Mouse (Mus musculus): ENCODE measurements around the gene Ikzf1. TPM values are rescaled to one million over a fixed set of nuclear protein-coding genes. Genes with fewer than 3 reads are reported as not detected.

The Ikzf1 gene
- total and polyA plus RNA-seq, 2 experiments from 2014 or later: 0.19 to 1.0 TPM

DNA sequence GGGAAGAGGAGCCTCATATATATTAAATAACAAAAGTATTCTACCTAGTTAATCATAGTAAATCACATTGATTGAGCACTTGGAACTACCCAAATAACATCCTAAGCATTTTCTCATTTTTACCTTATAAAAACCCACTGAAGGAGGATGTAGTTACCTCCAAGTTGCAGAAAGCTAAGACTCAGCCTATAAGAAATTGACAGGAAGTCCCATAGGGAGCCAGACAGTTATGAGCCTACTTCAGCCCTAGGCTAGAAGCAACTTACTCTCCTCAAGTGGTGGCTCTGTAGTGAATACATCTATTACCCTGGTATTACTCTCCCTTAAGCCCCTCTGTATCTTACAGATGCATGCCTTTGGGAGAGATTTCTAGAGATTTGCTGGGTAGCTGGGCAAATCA, 19.0 kb downstream of the Ikzf1 start:
- TF ChIP-seq EP300 (IDR thresholded peaks at IDR 0.05; ENCODE audit: low read depth) (no peak), CTCF (IDR thresholded peaks at IDR 0.05; ENCODE audit: low read depth) (no peak)
- Histone ChIP-seq H3K27ac (ENCODE audit: low read depth) (no peak overlapping the region), H3K4me1 (ENCODE audit: control insufficient read depth, insufficient read depth) (no peaks in the 10 kb centered on the region), H3K4me2 (ENCODE audit: low read depth, low read length) (no peak overlapping the region), H3K36me3 (replicated peaks; ENCODE audit: control insufficient read depth, insufficient read depth, low read length) (no peaks in the 10 kb centered on the region), H3K4me3 (ENCODE audit: low read depth, low read length) (no peak overlapping the region), H3K9me3 (replicated peaks; ENCODE audit: control insufficient read depth, low read length) (no peaks in the 10 kb centered on the region), H3K27me3 (ENCODE audit: control insufficient read depth, insufficient read depth, low read length) (no peaks in the 10 kb centered on the region), H3K9ac (replicated peaks; ENCODE audit: low read depth, low read length) (no peak overlapping the region)
- no peak for DNase-seq (ENCODE audit: low spot score)
- no peak for ATAC-seq (ENCODE audit: insufficient read depth, low read depth)

DNA sequence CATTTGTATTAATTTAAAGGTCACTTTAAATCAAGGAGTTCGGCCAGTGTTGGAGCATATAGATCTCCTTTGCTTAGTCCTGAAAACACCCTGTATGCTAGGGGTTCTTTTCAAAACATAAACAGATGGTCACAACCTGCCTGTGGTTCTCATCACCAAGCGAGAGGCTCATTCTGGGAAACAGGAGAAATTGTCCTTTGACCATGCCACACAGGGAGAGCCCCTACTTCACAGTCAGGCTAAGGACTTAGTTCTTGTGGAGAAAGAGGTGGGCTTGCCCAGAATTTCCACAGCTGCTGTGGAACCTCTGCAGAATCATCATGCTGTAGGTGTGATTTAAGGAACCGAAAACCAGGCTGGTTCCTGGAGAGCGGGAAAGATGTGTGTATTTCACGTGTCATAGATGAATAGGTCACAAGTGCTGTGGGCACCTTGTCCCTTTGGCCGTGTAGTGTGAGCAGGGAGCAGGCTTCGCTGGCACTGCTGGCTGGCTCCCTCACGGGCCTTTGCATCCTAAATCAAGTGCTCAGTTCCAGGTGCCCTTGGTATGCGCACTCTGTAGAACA, 23.4 kb downstream of the Ikzf1 start:
- Histone ChIP-seq H3K4me2 (ENCODE audit: low read depth, low read length) (no peak overlapping the region), H3K9ac (replicated peaks; ENCODE audit: low read depth, low read length) (no peak overlapping the region), H3K27me3 (ENCODE audit: control insufficient read depth, insufficient read depth, low read length) (no peaks in the 10 kb centered on the region), H3K4me1 (ENCODE audit: control insufficient read depth, insufficient read depth) (no peaks in the 10 kb centered on the region), H3K4me3 (ENCODE audit: low read depth, low read length) (no peak overlapping the region), H3K36me3 (replicated peaks; ENCODE audit: control insufficient read depth, insufficient read depth, low read length) (no peaks in the 10 kb centered on the region), H3K27ac (ENCODE audit: low read depth) (no peak overlapping the region), H3K9me3 (replicated peaks; ENCODE audit: control insufficient read depth, low read length) (no peaks in the 10 kb centered on the region)
- DNase-seq (ENCODE audit: low spot score) (no peak), ATAC-seq (ENCODE audit: insufficient read depth, low read depth) (no peak)
- no peak for TF ChIP-seq EP300 (IDR thresholded peaks at IDR 0.05; ENCODE audit: low read depth)
- no peak for TF ChIP-seq CTCF (IDR thresholded peaks at IDR 0.05; ENCODE audit: low read depth)
- 76% methylated on average over 9 of the region's 9 CpGs for WGBS

DNA sequence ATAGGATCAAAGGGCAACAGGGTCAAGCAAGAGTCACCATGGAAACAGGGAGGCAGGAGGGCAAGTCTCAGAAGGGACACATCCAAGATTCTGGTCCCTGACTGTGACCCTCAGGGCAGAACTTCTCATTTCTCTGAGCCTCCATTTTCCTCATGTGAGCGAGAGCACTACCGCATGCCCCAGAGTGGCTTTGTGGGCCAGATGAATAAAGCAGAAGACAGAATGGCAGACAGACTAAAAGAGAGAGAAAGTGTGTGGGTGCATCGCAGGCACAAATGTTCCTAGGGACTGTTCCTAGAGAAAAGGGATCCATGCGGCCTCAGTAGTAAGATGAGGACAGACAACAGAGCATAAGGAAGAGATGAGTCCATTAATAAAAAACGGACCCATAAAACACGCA, 24.5 kb downstream of the Ikzf1 start:
- H3K36me3 ChIP-seq (replicated peaks; ENCODE audit: control insufficient read depth, insufficient read depth, low read length): no peaks in the 10 kb centered on the region
- no peaks in the 10 kb centered on the region for H3K9me3 ChIP-seq (replicated peaks; ENCODE audit: control insufficient read depth, low read length)
- ATAC-seq (ENCODE audit: insufficient read depth, low read depth) (no peak), DNase-seq (ENCODE audit: low spot score) (no peak)
- no peak overlapping the region for H3K4me2 ChIP-seq (ENCODE audit: low read depth, low read length)
- no peak overlapping the region for H3K9ac ChIP-seq (replicated peaks; ENCODE audit: low read depth, low read length)
- no peaks in the 10 kb centered on the region for H3K4me1 ChIP-seq (ENCODE audit: control insufficient read depth, insufficient read depth)
- no peak overlapping the region for H3K27ac ChIP-seq (ENCODE audit: low read depth)
- WGBS: 89% methylated on average over 6 of the region's 6 CpGs
- no peaks in the 10 kb centered on the region for H3K27me3 ChIP-seq (ENCODE audit: control insufficient read depth, insufficient read depth, low read length)
- TF ChIP-seq CTCF (IDR thresholded peaks at IDR 0.05; ENCODE audit: low read depth): no peak
- no peak for TF ChIP-seq EP300 (IDR thresholded peaks at IDR 0.05; ENCODE audit: low read depth)
- no peak overlapping the region for H3K4me3 ChIP-seq (ENCODE audit: low read depth, low read length)

- TF ChIP-seq EP300 (IDR thresholded peaks at IDR 0.05; ENCODE audit: low read depth): no peak
- TF ChIP-seq CTCF (IDR thresholded peaks at IDR 0.05; ENCODE audit: low read depth): no peak
- H3K36me3 ChIP-seq (replicated peaks; ENCODE audit: control insufficient read depth, insufficient read depth, low read length): no peaks in the 10 kb centered on the region
- no peak overlapping the region for H3K4me3 ChIP-seq (ENCODE audit: low read depth, low read length)
- ATAC-seq (ENCODE audit: insufficient read depth, low read depth): no peak
- H3K4me1 ChIP-seq (ENCODE audit: control insufficient read depth, insufficient read depth): no peaks in the 10 kb centered on the region
- no peaks in the 10 kb centered on the region for H3K27me3 ChIP-seq (ENCODE audit: control insufficient read depth, insufficient read depth, low read length)
- no peak overlapping the region for H3K27ac ChIP-seq (ENCODE audit: low read depth)
- no peak overlapping the region for H3K9ac ChIP-seq (replicated peaks; ENCODE audit: low read depth, low read length)
- no peak for DNase-seq (ENCODE audit: low spot score)
- no peak overlapping the region for H3K4me2 ChIP-seq (ENCODE audit: low read depth, low read length)
- no peaks in the 10 kb centered on the region for H3K9me3 ChIP-seq (replicated peaks; ENCODE audit: control insufficient read depth, low read length)
These were observed 25.9 kb downstream of the Ikzf1 start for GRCm38 (mm10) chr11:11710718-11711117.

- H3K4me3 ChIP-seq (ENCODE audit: low read depth, low read length): no peak overlapping the region
- H3K9me3 ChIP-seq (replicated peaks; ENCODE audit: control insufficient read depth, low read length): no peaks in the 10 kb centered on the region
- ATAC-seq (ENCODE audit: insufficient read depth, low read depth) (no peak), DNase-seq (ENCODE audit: low spot score) (no peak)
- WGBS: 29% methylated on average over 7 of the region's 7 CpGs
- no peaks in the 10 kb centered on the region for H3K4me1 ChIP-seq (ENCODE audit: control insufficient read depth, insufficient read depth)
- no peak overlapping the region; the same call in 1 of the 2 replicates for H3K9ac ChIP-seq (replicated peaks; ENCODE audit: low read depth, low read length)
- H3K27me3 ChIP-seq (ENCODE audit: control insufficient read depth, insufficient read depth, low read length): no peaks in the 10 kb centered on the region
- H3K4me2 ChIP-seq (ENCODE audit: low read depth, low read length): no peak overlapping the region
- no peak for TF ChIP-seq EP300 (IDR thresholded peaks at IDR 0.05; ENCODE audit: low read depth)
- TF ChIP-seq CTCF (IDR thresholded peaks at IDR 0.05; ENCODE audit: low read depth): no peak
- H3K36me3 ChIP-seq (replicated peaks; ENCODE audit: control insufficient read depth, insufficient read depth, low read length): no peaks in the 10 kb centered on the region
- no peak overlapping the region for H3K27ac ChIP-seq (ENCODE audit: low read depth)
These were observed 26.9 kb downstream of the Ikzf1 start for GRCm38 (mm10) chr11:11711748-11712147.

DNA sequence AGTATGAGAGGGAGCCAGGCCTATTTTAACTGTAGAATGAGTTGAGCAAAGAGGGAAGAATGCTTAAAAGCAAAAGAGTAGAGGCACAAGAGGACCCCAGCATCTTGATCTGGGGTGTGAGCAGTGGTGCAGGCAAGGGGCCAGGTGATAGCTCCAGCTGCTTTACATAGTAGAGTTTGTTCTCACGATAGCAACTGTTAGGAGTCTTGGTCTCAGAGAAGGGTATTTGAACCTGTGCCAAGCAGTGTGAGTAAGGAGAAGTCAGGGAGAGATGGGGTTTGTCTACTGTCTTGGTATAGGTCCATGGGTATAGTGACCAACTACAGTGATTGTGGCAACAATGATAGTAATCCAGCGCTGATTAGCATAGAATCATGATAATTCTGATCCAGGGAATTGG, 29.9 kb downstream of the Ikzf1 start:
- no peaks in the 10 kb centered on the region for H3K9me3 ChIP-seq (replicated peaks; ENCODE audit: control insufficient read depth, low read length)
- no peak overlapping the region for H3K27ac ChIP-seq (ENCODE audit: low read depth)
- H3K36me3 ChIP-seq (replicated peaks; ENCODE audit: control insufficient read depth, insufficient read depth, low read length): no peaks in the 10 kb centered on the region
- DNase-seq (ENCODE audit: low spot score) (no peak), ATAC-seq (ENCODE audit: insufficient read depth, low read depth) (no peak)
- no peak overlapping the region for H3K4me2 ChIP-seq (ENCODE audit: low read depth, low read length)
- 50% methylated on average over 2 of the region's 2 CpGs for WGBS
- H3K4me1 ChIP-seq (ENCODE audit: control insufficient read depth, insufficient read depth): no peaks in the 10 kb centered on the region
- no peak overlapping the region for H3K9ac ChIP-seq (replicated peaks; ENCODE audit: low read depth, low read length)
- no peaks in the 10 kb centered on the region for H3K27me3 ChIP-seq (ENCODE audit: control insufficient read depth, insufficient read depth, low read length)
- TF ChIP-seq EP300 (IDR thresholded peaks at IDR 0.05; ENCODE audit: low read depth) (no peak), CTCF (IDR thresholded peaks at IDR 0.05; ENCODE audit: low read depth) (no peak)
- no peak overlapping the region for H3K4me3 ChIP-seq (ENCODE audit: low read depth, low read length)

Measured in heart, postnatal 0 days (tissue).